Mouse (Mus musculus) cerebellum, adult 2 months (tissue): ENCODE data around the gene Tcf12. TPM values are rescaled to one million over a fixed set of nuclear protein-coding genes. Genes with fewer than 3 reads are reported as not detected.

Source experiments
- DNase-seq, 2 experiments: peaks; one replicate each; pipeline ENCODE4 v3.0.0; 2021
- H3K27ac ChIP-seq: fragments of 200-500 bp; 2 replicates; pipeline ENCODE4 v1.5.1; 2012; ENCODE audit warnings: low read length, control low read depth, inconsistent platforms; ENCODE audit not compliant: insufficient read depth
- H3K27me3 ChIP-seq: fragments of 200-500 bp; 2 replicates; pipeline ENCODE4 v1.6.1; 2012; ENCODE audit warnings: inconsistent platforms, mild to moderate bottlenecking, low read length, moderate library complexity; ENCODE audit not compliant: control insufficient read depth, insufficient read depth
- H3K4me1 ChIP-seq: fragments of 200-500 bp; 2 replicates; pipeline ENCODE4 v1.6.1; 2011; ENCODE audit warnings: low read length; ENCODE audit not compliant: control insufficient read depth, insufficient read depth
- H3K4me3 ChIP-seq: fragments of 200-500 bp; replicated peaks from 2 replicates; pipeline ENCODE3; 2011; ENCODE audit warnings: mild to moderate bottlenecking, low read depth, low read length, control low read depth; ENCODE audit not compliant: insufficient read depth
- CTCF ChIP-seq: fragments of 200-500 bp; IDR thresholded peaks from 2 replicates; pipeline ENCODE4 v1.5.1; 2011; ENCODE audit warnings: low read depth, mild to moderate bottlenecking, control low read depth, low read length, moderate library complexity, borderline replicate concordance; ENCODE audit not compliant: insufficient read depth
- POLR2A ChIP-seq: fragments of 200-500 bp; IDR thresholded peaks from 2 replicates; pipeline ENCODE4 v1.6.1; 2011; ENCODE audit warnings: low read length, control low read depth, borderline replicate concordance; ENCODE audit not compliant: insufficient read depth
- WGBS: fragments of 180-500 bp; shearing (Covaris S2); methylation state at CpG from one replicate; pipeline ENCODE4 v1.1.7; 2018; 5-methylcytosine and 5-hydroxymethylcytosine counted together
- polyA plus RNA-seq: library from polyadenylated mRNA; depleted of rRNA; stranded (reverse); fragments of >200 nt; gene quantifications from 2 replicates; pipeline ENCODE4 v1.2.3, GENCODE M21; 2012

The Tcf12 gene
- polyA plus RNA-seq, 1 experiment = 53.0 TPM

DNA sequence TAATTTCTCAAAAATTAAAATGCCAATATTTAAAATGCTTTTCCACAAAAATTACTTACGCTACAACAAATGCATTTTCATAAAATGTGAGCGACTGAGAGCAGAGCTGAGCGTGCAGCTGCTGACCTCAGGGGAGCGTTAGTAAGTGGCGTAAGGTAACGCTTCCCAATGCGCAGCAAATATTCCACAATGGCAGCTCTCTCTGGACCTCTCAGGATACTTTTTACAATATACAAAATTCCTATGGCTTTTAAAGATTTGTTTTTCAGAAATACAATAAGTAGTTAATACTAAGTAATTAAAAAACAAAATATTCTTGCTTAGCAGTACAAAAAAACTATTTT, 216.8 kb downstream of the Tcf12 start:
- no peak overlapping the region for H3K4me3 ChIP-seq
- TF ChIP-seq CTCF = no peak
- no peak for TF ChIP-seq POLR2A
- no peak overlapping the region for H3K27ac ChIP-seq

GRCm38 (mm10) chr9:71894246-71894942, 217.3 kb downstream of the Tcf12 start:
- DNase-seq = no peak
- TF ChIP-seq POLR2A (no peak), CTCF (no peak)
- H3K27me3 ChIP-seq = no peaks in the 10 kb centered on the region
- no peak overlapping the region for H3K4me3 ChIP-seq
- 72% methylated on average over 11 of the region's 11 CpGs for WGBS
- no peak overlapping the region for H3K27ac ChIP-seq
- no peaks in the 10 kb centered on the region for H3K4me1 ChIP-seq

More for the DNA sequence above, 216.8 kb downstream of the Tcf12 start:
- Histone ChIP-seq H3K27me3 (no peaks in the 10 kb centered on the region), H3K4me1 (no peaks in the 10 kb centered on the region)
- 91% methylated on average over 7 of the region's 7 CpGs for WGBS
- no peak for DNase-seq

- no peak overlapping the region for H3K27ac ChIP-seq
- no peaks in the 10 kb centered on the region for H3K27me3 ChIP-seq
- H3K4me3 ChIP-seq = no peak overlapping the region
- no peaks in the 10 kb centered on the region for H3K4me1 ChIP-seq
- DNase-seq = no peak
- TF ChIP-seq CTCF (no peak), POLR2A (no peak)
- WGBS = 54% methylated on average over 5 of the region's 5 CpGs
Measured at GRCm38 (mm10) chr9:71888450-71888849, 223.2 kb downstream of the Tcf12 start.

DNA sequence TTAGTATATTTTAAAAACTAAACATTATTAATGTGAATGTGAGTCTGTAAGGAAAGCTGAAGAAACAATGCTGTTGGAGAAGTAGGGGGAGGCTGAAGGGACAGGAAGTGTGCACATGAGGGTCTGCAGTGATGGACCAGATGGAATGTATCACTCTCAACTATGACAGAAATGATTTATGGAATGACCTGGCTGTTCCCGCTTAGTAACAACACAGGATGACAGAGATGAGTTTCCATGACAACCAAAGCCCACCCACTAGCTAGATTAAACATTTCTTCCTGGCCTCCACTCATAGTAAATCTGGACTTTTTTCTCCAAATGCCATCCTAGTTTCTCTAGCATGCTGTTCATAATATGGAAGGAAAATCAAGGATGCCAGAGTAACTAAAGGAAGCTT, 231.0 kb downstream of the Tcf12 start:
- Histone ChIP-seq H3K27me3 (no peaks in the 10 kb centered on the region), H3K27ac (no peak overlapping the region), H3K4me1 (no peaks in the 10 kb centered on the region), H3K4me3 (no peak overlapping the region)
- WGBS = 60% methylated on average over 1 of the region's 1 CpGs
- no peak for TF ChIP-seq POLR2A
- TF ChIP-seq CTCF = no peak
- DNase-seq = no peak

GRCm38 (mm10) chr9:71879972-71880371, 231.7 kb downstream of the Tcf12 start:
- no peak for DNase-seq
- TF ChIP-seq CTCF (no peak), POLR2A (no peak)
- 62% methylated on average over 5 of the region's 5 CpGs for WGBS
- no peaks in the 10 kb centered on the region for H3K4me1 ChIP-seq
- H3K27ac ChIP-seq = no peak overlapping the region
- no peak overlapping the region for H3K4me3 ChIP-seq
- no peaks in the 10 kb centered on the region for H3K27me3 ChIP-seq

- 37% methylated on average over 2 of the region's 2 CpGs for WGBS
- no peak for TF ChIP-seq POLR2A
- TF ChIP-seq CTCF = no peak
- H3K27ac ChIP-seq = no peak overlapping the region
Measured at GRCm38 (mm10) chr9:71879415-71879814, 232.3 kb downstream of the Tcf12 start.

GRCm38 (mm10) chr9:71877867-71878266, 233.8 kb downstream of the Tcf12 start:
- Histone ChIP-seq H3K4me3 (no peak overlapping the region), H3K27me3 (no peaks in the 10 kb centered on the region), H3K4me1 (no peaks in the 10 kb centered on the region), H3K27ac (no peak overlapping the region)
- no peak for TF ChIP-seq CTCF
- no peak for TF ChIP-seq POLR2A
- DNase-seq = no peak
- WGBS = 59% methylated on average over 3 of the region's 3 CpGs

More at GRCm38 (mm10) chr9:71879415-71879814, 232.3 kb downstream of the Tcf12 start:
- Histone ChIP-seq H3K27me3 (no peaks in the 10 kb centered on the region), H3K4me3 (no peak overlapping the region), H3K4me1 (no peaks in the 10 kb centered on the region)
- DNase-seq = peak in 1 of 2 experiments; percentile 17

- H3K27ac ChIP-seq = no peak overlapping the region
- no peak overlapping the region for H3K4me3 ChIP-seq
- no peak for TF ChIP-seq CTCF
- no peak for TF ChIP-seq POLR2A
- no peaks in the 10 kb centered on the region for H3K4me1 ChIP-seq
- no peak for DNase-seq
- H3K27me3 ChIP-seq = no peaks in the 10 kb centered on the region
- 81% methylated on average over 2 of the region's 2 CpGs for WGBS
Measured at GRCm38 (mm10) chr9:71874761-71875160, 236.9 kb downstream of the Tcf12 start.
